Mouse (Mus musculus) midbrain, embryonic 12.5 days (tissue): ENCODE data around the gene Slc1a1. TPM values are rescaled to one million over a fixed set of nuclear protein-coding genes. Genes with fewer than 3 reads are reported as not detected.
A peak's percentile ranks its signal among the peaks of the same experiment; 100 is the strongest.

ENCODE experiments used
- ATAC-seq: fragments of 200-750 bp; cut with Nextera tagmentation; 2 replicates; pipeline ENCODE4 v1.8.0; 2017; ENCODE audit warnings: low read depth, moderate TSS enrichment, moderate library complexity; ENCODE audit not compliant: low FRiP score
- H3K27ac ChIP-seq: fragments of 300-500 bp; sonication (generic); replicated peaks from 2 replicates; pipeline ENCODE4 v1.5.1; 2016; ENCODE audit warnings: mild to moderate bottlenecking
- H3K27me3 ChIP-seq: fragments of 300-500 bp; sonication (generic); 2 replicates; pipeline ENCODE4 v1.6.1; 2016; ENCODE audit warnings: mild to moderate bottlenecking
- H3K36me3 ChIP-seq: fragments of 300-500 bp; sonication (generic); 2 replicates; pipeline ENCODE4 v1.6.1; 2016
- H3K4me1 ChIP-seq: fragments of 300-500 bp; sonication (generic); 2 replicates; pipeline ENCODE4 v1.6.1; 2016
- H3K4me2 ChIP-seq: fragments of 300-500 bp; sonication (generic); replicated peaks from 2 replicates; pipeline ENCODE4 v1.6.1; 2016; ENCODE audit warnings: mild to moderate bottlenecking, moderate library complexity
- H3K4me3 ChIP-seq: fragments of 300-500 bp; sonication (generic); 2 replicates; pipeline ENCODE4 v1.5.1; 2016; ENCODE audit warnings: mild to moderate bottlenecking
- H3K9ac ChIP-seq: fragments of 300-500 bp; sonication (generic); replicated peaks from 2 replicates; pipeline ENCODE4 v1.6.1; 2016; ENCODE audit warnings: mild to moderate bottlenecking, moderate library complexity
- H3K9me3 ChIP-seq: fragments of 300-500 bp; sonication (generic); 2 replicates; pipeline ENCODE4 v1.6.1; 2016; ENCODE audit warnings: mild to moderate bottlenecking
- WGBS: fragments of 180-500 bp; shearing (Covaris S2); methylation state at CpG from one replicate; pipeline ENCODE4 v1.1.7; 2016; 5-methylcytosine and 5-hydroxymethylcytosine counted together
- polyA plus RNA-seq: library from polyadenylated mRNA; unstranded; fragments of >200 nt; fragmentation: Nextera tagmentation; extraction: Ambion mirVana; gene quantifications from 2 replicates; pipeline ENCODE4 v1.2.1, GENCODE M21; 2016

Gene Slc1a1
- polyA plus RNA-seq, 1 experiment from 2014 or later: 3.6 TPM

DNA sequence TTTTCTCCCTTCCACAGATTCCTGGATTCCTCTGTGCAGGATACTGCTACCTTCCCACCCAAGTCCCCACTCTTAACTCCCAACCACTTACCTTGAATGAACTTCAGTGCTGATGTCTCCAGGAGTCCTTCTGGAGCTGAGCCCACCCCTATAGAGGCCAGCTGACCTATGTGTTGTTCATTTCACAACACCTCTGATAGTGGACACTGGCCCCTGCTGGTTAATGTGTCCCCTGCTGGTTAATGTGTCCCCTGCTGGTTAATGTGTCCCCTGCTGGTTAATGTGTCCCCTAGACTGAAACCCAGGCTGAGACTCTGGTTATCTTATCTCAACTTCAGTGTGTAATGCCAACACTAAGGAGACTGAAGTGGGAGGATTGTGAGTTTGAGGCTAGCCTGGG lies 94.2 kb downstream of the Slc1a1 start:
- H3K4me2 ChIP-seq: no peak overlapping the region
- H3K4me3 ChIP-seq: no peak overlapping the region
- ATAC-seq: no peak
- no peaks in the 10 kb centered on the region for H3K4me1 ChIP-seq
- no peak overlapping the region for H3K9ac ChIP-seq
- no peaks in the 10 kb centered on the region for H3K9me3 ChIP-seq
- H3K27ac ChIP-seq: no peak overlapping the region
- no peaks in the 10 kb centered on the region for H3K36me3 ChIP-seq
- H3K27me3 ChIP-seq: no peaks in the 10 kb centered on the region

DNA sequence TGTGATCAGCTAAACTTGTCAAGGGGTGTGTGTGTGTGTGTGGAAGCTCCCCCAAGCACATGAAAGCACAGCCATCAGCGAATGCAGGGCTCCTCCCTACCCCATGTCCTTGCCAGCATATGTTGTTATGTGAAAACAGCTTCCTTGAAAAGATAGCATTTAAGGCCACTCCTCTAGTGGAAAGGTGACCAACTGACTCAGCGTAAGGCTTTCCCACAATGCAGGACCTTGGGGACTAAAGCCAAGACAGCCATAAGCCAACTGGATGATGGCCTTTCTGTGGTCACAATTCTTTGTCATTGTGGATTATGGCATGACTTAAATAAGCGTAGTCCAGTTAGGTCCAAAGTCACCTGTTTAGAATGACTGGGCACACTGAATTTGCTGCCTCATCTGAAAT lies 100.0 kb downstream of the Slc1a1 start:
- Histone ChIP-seq H3K36me3 (no peaks in the 10 kb centered on the region), H3K4me2 (no peak overlapping the region), H3K9me3 (no peaks in the 10 kb centered on the region), H3K4me3 (no peak overlapping the region), H3K27me3 (no peaks in the 10 kb centered on the region), H3K4me1 (no peaks in the 10 kb centered on the region), H3K27ac (no peak overlapping the region), H3K9ac (no peak overlapping the region)
- no peak for ATAC-seq
- 90% methylated on average over 3 of the region's 3 CpGs for WGBS

DNA sequence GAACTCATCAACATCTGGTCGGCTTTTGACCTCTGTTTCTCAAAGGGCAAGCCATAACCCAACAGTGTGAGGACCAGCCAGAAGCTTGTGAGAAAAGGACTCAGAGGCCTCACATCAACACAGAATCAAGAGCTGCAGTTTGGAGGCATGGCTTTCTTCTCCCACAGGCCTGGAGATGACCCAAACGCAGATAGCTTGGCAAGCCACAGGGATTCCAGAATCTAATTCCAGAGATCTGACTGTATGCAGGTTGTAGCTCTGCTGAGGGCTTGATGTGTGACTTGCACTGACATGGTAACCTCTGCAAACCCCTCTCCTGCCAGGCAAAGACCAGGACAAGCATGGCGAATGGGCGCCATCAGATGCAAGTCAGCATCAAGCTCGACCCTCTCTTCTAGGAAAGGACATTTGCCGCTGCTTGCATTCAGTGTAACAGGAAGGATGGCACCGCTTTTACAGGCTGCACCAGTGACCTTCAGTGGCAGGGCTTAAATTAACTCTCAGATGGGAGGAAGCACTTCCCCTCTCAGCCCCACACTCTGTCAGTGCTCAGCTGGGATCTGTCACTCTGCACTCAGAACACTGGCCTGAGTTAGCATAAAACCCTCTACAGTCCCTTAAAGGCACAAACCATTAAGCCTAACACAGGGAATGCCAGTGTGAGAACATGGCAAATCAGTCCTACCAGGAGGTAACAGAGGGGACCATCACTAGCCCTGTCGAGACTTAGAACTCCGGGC lies 105.5 kb downstream of the Slc1a1 start:
- Histone ChIP-seq H3K9ac (no peak overlapping the region), H3K9me3 (no peaks in the 10 kb centered on the region), H3K4me2 (no peak overlapping the region), H3K4me3 (no peak overlapping the region), H3K4me1 (no peaks in the 10 kb centered on the region), H3K27ac (no peak overlapping the region), H3K36me3 (no peaks in the 10 kb centered on the region), H3K27me3 (no peaks in the 10 kb centered on the region)
- no peak for ATAC-seq
- 80% methylated on average over 9 of the region's 9 CpGs for WGBS

DNA sequence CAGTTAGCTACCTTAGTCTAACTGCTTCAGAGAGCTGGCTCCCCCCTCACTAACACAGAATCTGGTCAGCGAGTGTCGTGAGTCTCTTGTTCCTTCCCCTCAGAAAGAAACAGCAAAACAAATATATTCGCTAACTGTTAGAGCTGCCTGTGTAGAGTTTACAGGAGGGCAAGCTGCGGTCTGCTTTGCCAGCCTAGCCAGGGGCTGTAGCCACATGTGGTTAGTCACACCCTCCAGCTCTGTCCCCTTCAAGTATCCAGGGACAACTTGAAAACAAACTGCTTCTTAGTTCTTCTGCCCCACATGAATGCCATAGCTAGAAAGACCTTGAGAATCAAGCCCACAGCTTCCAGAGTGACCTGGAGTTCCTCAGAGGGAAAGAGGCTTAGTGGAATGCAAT lies 106.4 kb downstream of the Slc1a1 start:
- no peaks in the 10 kb centered on the region for H3K4me1 ChIP-seq
- H3K27ac ChIP-seq: no peak overlapping the region
- WGBS: 73% methylated on average over 4 of the region's 4 CpGs
- H3K36me3 ChIP-seq: no peaks in the 10 kb centered on the region
- no peak overlapping the region for H3K4me3 ChIP-seq
- no peaks in the 10 kb centered on the region for H3K27me3 ChIP-seq
- no peak for ATAC-seq
- no peaks in the 10 kb centered on the region for H3K9me3 ChIP-seq
- no peak overlapping the region for H3K9ac ChIP-seq
- H3K4me2 ChIP-seq: no peak overlapping the region

DNA sequence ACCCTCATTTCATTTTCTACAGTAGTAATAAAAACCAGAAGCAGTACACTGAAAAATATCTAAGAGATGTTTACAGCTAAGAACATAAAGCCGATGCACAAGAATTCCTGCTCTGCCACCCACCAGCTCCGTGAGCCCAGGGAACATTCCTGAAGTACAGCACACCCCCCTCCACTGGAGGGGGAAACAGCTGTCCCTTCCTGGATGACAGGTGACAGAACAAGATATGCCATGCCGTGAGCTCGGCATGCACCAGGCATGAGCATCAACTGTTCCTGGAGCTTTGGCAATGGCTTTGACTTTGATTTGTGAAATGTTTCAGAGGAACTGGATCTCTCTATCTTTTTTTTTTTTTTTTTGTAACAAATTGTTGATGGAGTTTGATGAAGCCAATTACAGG lies 111.9 kb downstream of the Slc1a1 start:
- 76% methylated on average over 4 of the region's 4 CpGs for WGBS
- Histone ChIP-seq H3K9me3 (no peaks in the 10 kb centered on the region), H3K9ac (no peak overlapping the region), H3K27ac (no peak overlapping the region), H3K27me3 (no peaks in the 10 kb centered on the region), H3K4me3 (no peak overlapping the region), H3K4me1 (no peaks in the 10 kb centered on the region), H3K4me2 (no peak overlapping the region), H3K36me3 (no peaks in the 10 kb centered on the region)
- no peak for ATAC-seq

DNA sequence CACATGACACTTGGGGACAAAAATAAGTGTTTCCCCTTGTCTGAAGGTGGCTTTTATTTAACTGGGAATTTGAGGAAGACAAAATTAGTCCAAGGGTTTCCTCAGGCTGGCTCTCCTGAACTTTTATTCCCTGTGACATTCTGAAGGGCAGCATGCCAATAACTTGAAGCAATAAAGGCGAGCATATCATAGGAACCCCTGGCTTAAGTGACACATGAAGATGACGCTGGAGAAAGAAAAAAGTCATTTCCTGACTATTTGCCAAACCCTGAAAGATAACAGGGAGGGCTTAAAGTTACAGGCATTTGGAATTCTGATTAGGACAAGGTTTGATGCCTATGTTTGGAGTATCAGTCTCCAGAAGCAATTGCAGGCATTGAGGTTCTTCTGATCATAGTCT lies 112.5 kb downstream of the Slc1a1 start:
- H3K27ac ChIP-seq: no peak overlapping the region
- H3K4me1 ChIP-seq: no peaks in the 10 kb centered on the region
- WGBS: 68% methylated on average over 2 of the region's 2 CpGs
- no peaks in the 10 kb centered on the region for H3K9me3 ChIP-seq
- ATAC-seq: no peak
- H3K4me2 ChIP-seq: no peak overlapping the region
- H3K36me3 ChIP-seq: no peaks in the 10 kb centered on the region
- H3K27me3 ChIP-seq: no peaks in the 10 kb centered on the region
- H3K9ac ChIP-seq: no peak overlapping the region
- no peak overlapping the region for H3K4me3 ChIP-seq

DNA sequence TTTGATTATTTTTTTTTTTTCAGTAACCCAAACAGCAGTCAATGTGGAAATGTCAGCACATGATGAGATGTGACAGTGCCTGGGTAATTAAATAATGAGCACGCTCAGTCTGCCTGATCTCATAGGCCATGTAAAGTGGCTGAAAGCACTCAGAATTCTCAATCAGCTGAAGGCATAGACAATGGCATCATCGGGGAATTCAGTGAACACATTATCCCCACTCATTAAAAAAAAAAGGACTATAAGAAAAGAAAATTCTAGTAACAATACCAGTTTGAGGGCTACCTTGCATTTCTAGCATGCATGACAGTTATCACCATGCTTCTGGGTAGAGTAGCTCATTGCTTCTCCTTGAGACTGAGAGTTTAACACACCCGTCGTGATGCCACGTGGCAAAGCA lies 116.4 kb downstream of the Slc1a1 start:
- Histone ChIP-seq H3K4me3 (no peak overlapping the region), H3K36me3 (no peaks in the 10 kb centered on the region), H3K27me3 (no peaks in the 10 kb centered on the region), H3K4me2 (no peak overlapping the region), H3K4me1 (no peaks in the 10 kb centered on the region), H3K9me3 (no peaks in the 10 kb centered on the region), H3K9ac (no peak overlapping the region), H3K27ac (no peak overlapping the region)
- no peak for ATAC-seq
- WGBS: 70% methylated on average over 5 of the region's 5 CpGs

DNA sequence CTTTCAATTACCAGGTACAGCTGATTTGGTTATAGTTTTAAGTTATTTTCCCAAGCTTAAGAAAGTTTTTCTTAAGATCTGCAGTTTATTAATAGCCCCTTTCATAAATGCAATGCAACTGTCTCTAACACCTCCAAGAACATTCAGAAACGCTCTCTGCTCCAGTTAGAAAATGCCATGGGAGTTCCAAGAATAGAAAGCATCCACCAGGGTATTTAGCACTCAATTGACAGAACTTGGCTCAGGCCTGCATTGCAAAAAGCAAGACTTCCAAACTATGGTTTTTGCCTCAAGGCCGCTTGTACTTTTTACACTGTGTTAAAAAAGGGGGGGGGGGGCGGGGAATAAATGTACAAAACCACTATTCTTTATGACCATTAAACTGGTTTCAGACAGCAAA lies 128.3 kb downstream of the Slc1a1 start:
- no peak for ATAC-seq
- Histone ChIP-seq H3K4me1 (peaks cover 18% of the 10 kb centered on the region), H3K4me2 (peak overlapping the region; percentile 88), H3K27me3 (peaks cover 4% of the 10 kb centered on the region), H3K36me3 (no peaks in the 10 kb centered on the region), H3K9ac (no peak overlapping the region), H3K9me3 (no peaks in the 10 kb centered on the region), H3K27ac (no peak overlapping the region), H3K4me3 (peak overlapping the region; percentile 89; the same call in 1 of the 2 replicates)
- 46% methylated on average over 3 of the region's 3 CpGs for WGBS

DNA sequence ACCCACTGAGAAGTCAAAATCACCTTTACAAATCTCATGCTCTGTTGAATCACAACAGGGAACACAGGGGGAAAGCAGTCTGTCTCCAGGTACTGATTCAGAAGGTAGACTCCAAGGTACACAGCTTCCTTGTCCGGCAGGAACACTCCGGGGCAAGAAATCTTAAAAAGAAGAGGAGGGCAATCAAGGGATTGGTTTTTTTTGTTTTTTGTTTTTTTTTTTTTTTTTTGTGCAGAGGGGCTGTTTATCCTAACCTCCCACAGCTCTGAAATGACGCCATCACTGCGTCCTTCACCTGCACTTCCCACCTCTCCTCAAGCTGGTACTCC lies 128.6 kb downstream of the Slc1a1 start:
- Histone ChIP-seq H3K27ac (no peak overlapping the region), H3K27me3 (peaks cover 4% of the 10 kb centered on the region), H3K4me3 (peak overlapping the region; percentile 89), H3K4me1 (peaks cover 18% of the 10 kb centered on the region), H3K4me2 (peak overlapping the region; percentile 88), H3K9me3 (no peaks in the 10 kb centered on the region), H3K9ac (peak overlapping the region; percentile 90), H3K36me3 (no peaks in the 10 kb centered on the region)
- 5% methylated on average over 4 of the region's 4 CpGs for WGBS
- no peak for ATAC-seq

Other genes starting within 250 kb of the Slc1a1 start
- 3.0 and 3.5 TPM in 2 replicates for gene Glis3, start 155.0 kb upstream of the Slc1a1 start, polyA plus RNA-seq
- gene Plpp6, start 128.9 kb downstream of the Slc1a1 start, polyA plus RNA-seq: 8.2 and 9.6 TPM in 2 replicates
- 0.17 and 0.64 TPM in 2 replicates for gene 4430402I18Rik, start 132.8 kb downstream of the Slc1a1 start, polyA plus RNA-seq
- 59.2 and 60.5 TPM in 2 replicates for gene Cdc37l1, start 155.3 kb downstream of the Slc1a1 start, polyA plus RNA-seq
- gene Ak3, start 212.9 kb downstream of the Slc1a1 start, polyA plus RNA-seq: 77.2 and 78.0 TPM in 2 replicates